Mouse (Mus musculus) liver, embryonic 14.5 days (tissue): ENCODE data around the gene Smc4.
A peak's percentile ranks its signal among the peaks of the same experiment; 100 is the strongest.

Source experiments
- CTCF ChIP-seq: IDR thresholded peaks from 2 replicates; pipeline ENCODE4 v1.5.1; 2016; ENCODE audit warnings: antibody characterized with exemption, low read depth, control low read depth
- EP300 ChIP-seq: IDR thresholded peaks from 2 replicates; pipeline ENCODE4 v1.6.1; 2016; ENCODE audit warnings: antibody characterized with exemption, low read depth

DNA sequence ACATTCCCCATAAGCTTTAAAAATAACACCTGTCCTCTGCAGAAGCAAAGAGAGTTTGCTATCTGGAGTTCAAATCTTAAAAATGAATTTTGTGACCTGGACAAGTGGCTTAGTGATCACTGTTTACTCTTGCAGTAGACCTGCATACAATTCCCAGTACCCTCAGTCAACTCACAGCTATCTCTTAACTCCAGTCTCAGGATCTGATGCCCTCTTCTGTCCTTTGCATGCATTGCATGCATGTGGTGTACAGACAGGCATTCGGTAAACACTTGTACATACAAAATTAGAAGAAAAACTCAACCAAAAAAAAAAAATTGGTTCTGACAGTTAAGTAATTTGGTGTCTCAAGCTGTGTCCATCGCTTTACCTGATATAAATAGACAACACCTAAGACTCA lies 15.7 kb downstream of the Smc4 start:
- TF ChIP-seq CTCF (peak; percentile 61), EP300 (no peak)
